In genomic region chr8:85591532-85591931, GRCm38 (mm10) we compare ENCODE assay signal across 14 mouse cellular contexts.
"Had no signal": no experiment of that assay in that cellular context is flagged by ENCODE, and none has a peak within 500 bp of the region (broad histone marks: within the 10 kb centered on the region; RNA-seq: fewer than 3 reads in every experiment).

No protein-coding gene starts in this region.

- H3K4me1 ChIP-seq: liver, embryonic 13.5 days; neural tube, embryonic 15.5 days had no signal

- H3K9ac ChIP-seq: limb, embryonic 12.5 days; liver, embryonic 13.5 days; liver, postnatal 0 days; lung, embryonic 15.5 days; midbrain, embryonic 13.5 days; neural tube, embryonic 15.5 days had no signal

- ATAC-seq: liver, postnatal 0 days; midbrain, embryonic 13.5 days had no signal

- H3K4me3 ChIP-seq: limb, embryonic 12.5 days; liver, embryonic 13.5 days; lung, embryonic 15.5 days; midbrain, embryonic 13.5 days; neural tube, embryonic 15.5 days had no signal

- H3K9me3 ChIP-seq: limb, embryonic 12.5 days; liver, embryonic 13.5 days; lung, embryonic 15.5 days; midbrain, embryonic 13.5 days; neural tube, embryonic 15.5 days had no signal

- H3K4me2 ChIP-seq: limb, embryonic 12.5 days; liver, embryonic 13.5 days; lung, embryonic 15.5 days; midbrain, embryonic 13.5 days; neural tube, embryonic 15.5 days had no signal

- H3K27me3 ChIP-seq: limb, embryonic 12.5 days; liver, embryonic 13.5 days; lung, embryonic 15.5 days; midbrain, embryonic 13.5 days; neural tube, embryonic 15.5 days had no signal

- DNase-seq: kidney, postnatal 10 days; layer of hippocampus, adult 9-11 months; layer of hippocampus, postnatal 36 days; liver; liver, embryonic 13.5 days; liver, postnatal 0 days; lung, postnatal 36 days; right cerebral cortex, adult 18-20 months; right cerebral cortex, postnatal 25 days; thymus, postnatal 36 days had no signal

- H3K36me3 ChIP-seq: limb, embryonic 12.5 days; liver, embryonic 13.5 days; lung, embryonic 15.5 days; midbrain, embryonic 13.5 days; neural tube, embryonic 15.5 days had no signal

- H3K27ac ChIP-seq: limb, embryonic 12.5 days; liver, embryonic 13.5 days; lung, embryonic 15.5 days; midbrain, embryonic 13.5 days; neural tube, embryonic 15.5 days had no signal
